Mouse (Mus musculus): ENCODE data around the gene Gfm1. TPM values are rescaled to one million over a fixed set of nuclear protein-coding genes. Genes with fewer than 3 reads are reported as not detected.
A peak's percentile ranks its signal among the peaks of the same experiment; 100 is the strongest.

Gfm1 gene
- 24.5 and 24.9 TPM in 2 replicates for total RNA-seq (2014; rRNA removed)
- polyA plus RNA-seq (2015; fragmentation: Nextera tagmentation; extraction: Ambion mirVana), result 18.1 and 22.0 TPM in 2 replicates

GRCm38 (mm10) chr3:67429999-67430380 lies at the start of gene Gfm1:
Gfm1 (plus strand) TSS chr3:67430096.
- H3K9me3 ChIP-seq (ENCODE audit: low read length), result no peaks in the 10 kb centered on the region
- TF ChIP-seq CTCF (IDR thresholded peaks at IDR 0.05; ENCODE audit: low read depth), result peak; percentile 95
- H3K27ac ChIP-seq (ENCODE audit: low read depth, low read length), result peak within 1 kb of the TSS; percentile 62; the same call in 1 of the 2 replicates
- H3K4me3 ChIP-seq (ENCODE audit: low read depth, low read length), result peak within 1 kb of the TSS; percentile 96
- peaks cover 21% of the 10 kb centered on the region for H3K36me3 ChIP-seq (ENCODE audit: insufficient read depth)
- H3K4me2 ChIP-seq (ENCODE audit: low read depth), result peak within 1 kb of the TSS; percentile 83
- peak within 1 kb of the TSS; percentile 83 for H3K9ac ChIP-seq
- H3K4me1 ChIP-seq (ENCODE audit: insufficient read depth), result peaks cover 8% of the 10 kb centered on the region
- 2% methylated on average over 24 of the region's 24 CpGs for WGBS
- ATAC-seq (peak; percentile 98), DNase-seq (peak; percentile 91)
- H3K27me3 ChIP-seq (ENCODE audit: insufficient read depth, low read length), result no peaks in the 10 kb centered on the region

- peak; percentile 51 for ATAC-seq
- 28% methylated on average over 8 of the region's 8 CpGs for WGBS
- H3K27me3 ChIP-seq (ENCODE audit: insufficient read depth, low read length), result no peaks in the 10 kb centered on the region
- TF ChIP-seq CTCF (IDR thresholded peaks at IDR 0.05; ENCODE audit: low read depth), result peak; percentile 56
- H3K4me3 ChIP-seq (ENCODE audit: low read depth, low read length), result peak overlapping the region; percentile 96
- H3K4me2 ChIP-seq (ENCODE audit: low read depth), result peak overlapping the region; percentile 83
- H3K4me1 ChIP-seq (ENCODE audit: insufficient read depth), result peaks cover 8% of the 10 kb centered on the region
- H3K9me3 ChIP-seq (ENCODE audit: low read length), result no peaks in the 10 kb centered on the region
- H3K9ac ChIP-seq, result peak overlapping the region; percentile 83
- DNase-seq, result no peak
- H3K36me3 ChIP-seq (ENCODE audit: insufficient read depth), result peaks cover 19% of the 10 kb centered on the region
- H3K27ac ChIP-seq (ENCODE audit: low read depth, low read length), result no peak overlapping the region
These were observed 428 bp upstream of the Gfm1 start for GRCm38 (mm10) chr3:67429338-67429998.

- H3K36me3 ChIP-seq (ENCODE audit: insufficient read depth), result peaks cover 41% of the 10 kb centered on the region
- H3K27ac ChIP-seq (ENCODE audit: low read depth, low read length), result no peak overlapping the region
- no peaks in the 10 kb centered on the region for H3K9me3 ChIP-seq (ENCODE audit: low read length)
- no peak for DNase-seq
- no peak overlapping the region for H3K9ac ChIP-seq
- H3K4me1 ChIP-seq (ENCODE audit: insufficient read depth), result peaks cover 8% of the 10 kb centered on the region
- H3K4me2 ChIP-seq (ENCODE audit: low read depth), result no peak overlapping the region
- TF ChIP-seq CTCF (IDR thresholded peaks at IDR 0.05; ENCODE audit: low read depth), result no peak
- H3K27me3 ChIP-seq (ENCODE audit: insufficient read depth, low read length), result no peaks in the 10 kb centered on the region
- WGBS, result 94% methylated on average over 6 of the region's 6 CpGs
- ATAC-seq, result no peak
- H3K4me3 ChIP-seq (ENCODE audit: low read depth, low read length), result no peak overlapping the region
These were observed 4.1 kb downstream of the Gfm1 start for GRCm38 (mm10) chr3:67434011-67434410.

- Histone ChIP-seq H3K27ac (ENCODE audit: low read depth, low read length) (no peak overlapping the region), H3K9me3 (ENCODE audit: low read length) (no peaks in the 10 kb centered on the region), H3K4me3 (ENCODE audit: low read depth, low read length) (no peak overlapping the region), H3K4me2 (ENCODE audit: low read depth) (no peak overlapping the region), H3K4me1 (ENCODE audit: insufficient read depth) (no peaks in the 10 kb centered on the region), H3K9ac (no peak overlapping the region), H3K27me3 (ENCODE audit: insufficient read depth, low read length) (no peaks in the 10 kb centered on the region), H3K36me3 (ENCODE audit: insufficient read depth) (peaks cover 60% of the 10 kb centered on the region)
- no peak for ATAC-seq
- WGBS, result 92% methylated on average over 2 of the region's 2 CpGs
- TF ChIP-seq CTCF (IDR thresholded peaks at IDR 0.05; ENCODE audit: low read depth), result no peak
- DNase-seq, result no peak
These were observed 17.2 kb downstream of the Gfm1 start for GRCm38 (mm10) chr3:67447143-67447542.

GRCm38 (mm10) chr3:67449660-67450059 lies 19.8 kb downstream of the Gfm1 start:
- no peak overlapping the region for H3K27ac ChIP-seq (ENCODE audit: low read depth, low read length)
- peaks cover 54% of the 10 kb centered on the region for H3K36me3 ChIP-seq (ENCODE audit: insufficient read depth)
- no peaks in the 10 kb centered on the region for H3K9me3 ChIP-seq (ENCODE audit: low read length)
- ATAC-seq (no peak), DNase-seq (no peak)
- TF ChIP-seq CTCF (IDR thresholded peaks at IDR 0.05; ENCODE audit: low read depth), result no peak
- H3K4me3 ChIP-seq (ENCODE audit: low read depth, low read length), result no peak overlapping the region
- 94% methylated on average over 21 of the region's 21 CpGs for WGBS
- no peak overlapping the region for H3K4me2 ChIP-seq (ENCODE audit: low read depth)
- no peaks in the 10 kb centered on the region for H3K4me1 ChIP-seq (ENCODE audit: insufficient read depth)
- no peak overlapping the region for H3K9ac ChIP-seq
- H3K27me3 ChIP-seq (ENCODE audit: insufficient read depth, low read length), result no peaks in the 10 kb centered on the region

- H3K9ac ChIP-seq, result no peak overlapping the region
- DNase-seq (no peak), ATAC-seq (no peak)
- WGBS, result 68% methylated on average over 5 of the region's 5 CpGs
- TF ChIP-seq CTCF (IDR thresholded peaks at IDR 0.05; ENCODE audit: low read depth), result no peak
- H3K36me3 ChIP-seq (ENCODE audit: insufficient read depth), result peaks cover 60% of the 10 kb centered on the region
- no peak overlapping the region for H3K4me2 ChIP-seq (ENCODE audit: low read depth)
- no peaks in the 10 kb centered on the region for H3K27me3 ChIP-seq (ENCODE audit: insufficient read depth, low read length)
- no peaks in the 10 kb centered on the region for H3K4me1 ChIP-seq (ENCODE audit: insufficient read depth)
- no peak overlapping the region for H3K27ac ChIP-seq (ENCODE audit: low read depth, low read length)
- H3K4me3 ChIP-seq (ENCODE audit: low read depth, low read length), result no peak overlapping the region
- no peaks in the 10 kb centered on the region for H3K9me3 ChIP-seq (ENCODE audit: low read length)
These were observed 20.8 kb downstream of the Gfm1 start for GRCm38 (mm10) chr3:67450601-67451210.

GRCm38 (mm10) chr3:67459881-67460280 lies 30.0 kb downstream of the Gfm1 start:
- Histone ChIP-seq H3K4me3 (ENCODE audit: low read depth, low read length) (no peak overlapping the region), H3K27me3 (ENCODE audit: insufficient read depth, low read length) (no peaks in the 10 kb centered on the region), H3K9ac (no peak overlapping the region), H3K4me1 (ENCODE audit: insufficient read depth) (0 out of 2 replicates have a peak, but pooled peaks cover 3% of the 10 kb centered on the region), H3K9me3 (ENCODE audit: low read length) (no peaks in the 10 kb centered on the region), H3K4me2 (ENCODE audit: low read depth) (no peak overlapping the region), H3K36me3 (ENCODE audit: insufficient read depth) (peaks cover 31% of the 10 kb centered on the region), H3K27ac (ENCODE audit: low read depth, low read length) (no peak overlapping the region)
- DNase-seq (peak; percentile 7), ATAC-seq (no peak)
- no peak for TF ChIP-seq CTCF (IDR thresholded peaks at IDR 0.05; ENCODE audit: low read depth)
- 40% methylated on average over 3 of the region's 3 CpGs for WGBS

Data from forebrain, postnatal 0 days (tissue).